Mouse (Mus musculus): Measurements from ENCODE around the gene Dctn2. TPM values are rescaled to one million over a fixed set of nuclear protein-coding genes. Genes with fewer than 3 reads are reported as not detected.

Gene Dctn2
- polyA plus RNA-seq, 1 experiment, result 200 TPM

GRCm38 (mm10) chr10:127279730-127280129 lies 13.6 kb downstream of the Dctn2 start:
- no peaks in the 10 kb centered on the region for H3K4me1 ChIP-seq (replicated peaks; ENCODE audit: control insufficient read depth, insufficient read depth, low read length)
- peaks cover 66% of the 10 kb centered on the region for H3K36me3 ChIP-seq (ENCODE audit: control insufficient read depth, insufficient read depth, low read length)
- DNase-seq, result no peak
- no peak overlapping the region for H3K27ac ChIP-seq (ENCODE audit: control insufficient read depth, insufficient read depth, low read length)
- H3K27me3 ChIP-seq (ENCODE audit: control insufficient read depth, insufficient read depth, low read length), result no peaks in the 10 kb centered on the region; the same call in 1 of the 2 replicates
- H3K4me3 ChIP-seq (ENCODE audit: control insufficient read depth, insufficient read depth, low read length), result no peak overlapping the region
- TF ChIP-seq CTCF (IDR thresholded peaks at IDR 0.05; ENCODE audit: borderline replicate concordance, control insufficient read depth, extremely low read depth, insufficient read depth, low read length, poor library complexity) (no peak), POLR2A (IDR thresholded peaks at IDR 0.05; ENCODE audit: control insufficient read depth, extremely low read depth, insufficient read depth, low read length, poor library complexity) (no peak)
- WGBS, result 89% methylated on average over 2 of the region's 2 CpGs

GRCm38 (mm10) chr10:127281316-127281715 lies 15.1 kb downstream of the Dctn2 start:
- H3K27ac ChIP-seq (ENCODE audit: control insufficient read depth, insufficient read depth, low read length), result no peak overlapping the region
- H3K36me3 ChIP-seq (ENCODE audit: control insufficient read depth, insufficient read depth, low read length), result peaks cover 67% of the 10 kb centered on the region
- TF ChIP-seq POLR2A (IDR thresholded peaks at IDR 0.05; ENCODE audit: control insufficient read depth, extremely low read depth, insufficient read depth, low read length, poor library complexity) (no peak), CTCF (IDR thresholded peaks at IDR 0.05; ENCODE audit: borderline replicate concordance, control insufficient read depth, extremely low read depth, insufficient read depth, low read length, poor library complexity) (no peak)
- no peak for DNase-seq
- 97% methylated on average over 8 of the region's 8 CpGs for WGBS
- H3K4me1 ChIP-seq (replicated peaks; ENCODE audit: control insufficient read depth, insufficient read depth, low read length), result no peaks in the 10 kb centered on the region
- no peaks in the 10 kb centered on the region; the same call in 1 of the 2 replicates for H3K27me3 ChIP-seq (ENCODE audit: control insufficient read depth, insufficient read depth, low read length)
- H3K4me3 ChIP-seq (ENCODE audit: control insufficient read depth, insufficient read depth, low read length), result no peak overlapping the region

GRCm38 (mm10) chr10:127282620-127283215 lies 16.6 kb downstream of the Dctn2 start:
- Histone ChIP-seq H3K4me1 (replicated peaks; ENCODE audit: control insufficient read depth, insufficient read depth, low read length) (peaks cover 10% of the 10 kb centered on the region), H3K27me3 (ENCODE audit: control insufficient read depth, insufficient read depth, low read length) (no peaks in the 10 kb centered on the region), H3K36me3 (ENCODE audit: control insufficient read depth, insufficient read depth, low read length) (peaks cover 60% of the 10 kb centered on the region), H3K4me3 (ENCODE audit: control insufficient read depth, insufficient read depth, low read length) (no peak overlapping the region), H3K27ac (ENCODE audit: control insufficient read depth, insufficient read depth, low read length) (no peak overlapping the region)
- DNase-seq, result no peak
- whole genome bisulfite sequencing, result 90% methylated on average over 13 of the region's 13 CpGs
- TF ChIP-seq CTCF (IDR thresholded peaks at IDR 0.05; ENCODE audit: borderline replicate concordance, control insufficient read depth, extremely low read depth, insufficient read depth, low read length, poor library complexity), result no peak
- TF ChIP-seq POLR2A (IDR thresholded peaks at IDR 0.05; ENCODE audit: control insufficient read depth, extremely low read depth, insufficient read depth, low read length, poor library complexity), result no peak

GRCm38 (mm10) chr10:127284105-127284622 lies 18.0 kb downstream of the Dctn2 start:
- no peak for DNase-seq
- no peak overlapping the region for H3K27ac ChIP-seq (ENCODE audit: control insufficient read depth, insufficient read depth, low read length)
- H3K4me3 ChIP-seq (ENCODE audit: control insufficient read depth, insufficient read depth, low read length), result no peak overlapping the region
- TF ChIP-seq CTCF (IDR thresholded peaks at IDR 0.05; ENCODE audit: borderline replicate concordance, control insufficient read depth, extremely low read depth, insufficient read depth, low read length, poor library complexity) (no peak), POLR2A (IDR thresholded peaks at IDR 0.05; ENCODE audit: control insufficient read depth, extremely low read depth, insufficient read depth, low read length, poor library complexity) (no peak)
- peaks cover 60% of the 10 kb centered on the region for H3K36me3 ChIP-seq (ENCODE audit: control insufficient read depth, insufficient read depth, low read length)
- H3K27me3 ChIP-seq (ENCODE audit: control insufficient read depth, insufficient read depth, low read length), result no peaks in the 10 kb centered on the region
- H3K4me1 ChIP-seq (replicated peaks; ENCODE audit: control insufficient read depth, insufficient read depth, low read length), result peaks cover 16% of the 10 kb centered on the region
- 97% methylated on average over 7 of the region's 7 CpGs for WGBS

- 90% methylated on average over 11 of the region's 11 CpGs for WGBS
- no peak overlapping the region for H3K4me3 ChIP-seq (ENCODE audit: control insufficient read depth, insufficient read depth, low read length)
- no peaks in the 10 kb centered on the region for H3K27me3 ChIP-seq (ENCODE audit: control insufficient read depth, insufficient read depth, low read length)
- TF ChIP-seq CTCF (IDR thresholded peaks at IDR 0.05; ENCODE audit: borderline replicate concordance, control insufficient read depth, extremely low read depth, insufficient read depth, low read length, poor library complexity) (no peak), POLR2A (IDR thresholded peaks at IDR 0.05; ENCODE audit: control insufficient read depth, extremely low read depth, insufficient read depth, low read length, poor library complexity) (no peak)
- H3K27ac ChIP-seq (ENCODE audit: control insufficient read depth, insufficient read depth, low read length), result no peak overlapping the region
- no peak for DNase-seq
- H3K4me1 ChIP-seq (replicated peaks; ENCODE audit: control insufficient read depth, insufficient read depth, low read length), result peaks cover 22% of the 10 kb centered on the region
- H3K36me3 ChIP-seq (ENCODE audit: control insufficient read depth, insufficient read depth, low read length), result peaks cover 59% of the 10 kb centered on the region
These were observed 18.7 kb downstream of the Dctn2 start for GRCm38 (mm10) chr10:127284724-127285500.

GRCm38 (mm10) chr10:127285644-127286043 lies 19.5 kb downstream of the Dctn2 start:
- H3K4me1 ChIP-seq (replicated peaks; ENCODE audit: control insufficient read depth, insufficient read depth, low read length), result peaks cover 22% of the 10 kb centered on the region
- no peak overlapping the region for H3K4me3 ChIP-seq (ENCODE audit: control insufficient read depth, insufficient read depth, low read length)
- 97% methylated on average over 12 of the region's 13 CpGs for WGBS
- H3K36me3 ChIP-seq (ENCODE audit: control insufficient read depth, insufficient read depth, low read length), result peaks cover 52% of the 10 kb centered on the region
- H3K27ac ChIP-seq (ENCODE audit: control insufficient read depth, insufficient read depth, low read length), result no peak overlapping the region
- TF ChIP-seq POLR2A (IDR thresholded peaks at IDR 0.05; ENCODE audit: control insufficient read depth, extremely low read depth, insufficient read depth, low read length, poor library complexity) (no peak), CTCF (IDR thresholded peaks at IDR 0.05; ENCODE audit: borderline replicate concordance, control insufficient read depth, extremely low read depth, insufficient read depth, low read length, poor library complexity) (no peak)
- no peak for DNase-seq
- no peaks in the 10 kb centered on the region for H3K27me3 ChIP-seq (ENCODE audit: control insufficient read depth, insufficient read depth, low read length)

Measured in thymus, adult 2 months (tissue).